8 mouse cellular contexts compared by ENCODE assay signal in genomic region chr6:52713104-52713896, GRCm38 (mm10). TPM values are rescaled to one million over a fixed set of nuclear protein-coding genes. Genes with fewer than 3 reads are reported as not detected.
DNase-seq lines count a peak whose midpoint lies in the region; ATAC-seq lines count a peak whose summit lies in the region.

Gene Tax1bp1, plus strand, starts transcription at chr6:52713729.

- ATAC-seq in intestine, embryonic 16.5 days = peak; percentile 97

- no peaks in the 10 kb centered on the region for H3K36me3 ChIP-seq in embryonic facial prominence, embryonic 10.5 days (replicated peaks)
- no peaks in the 10 kb centered on the region for H3K36me3 ChIP-seq in intestine, embryonic 16.5 days (ENCODE audit: control insufficient read depth, insufficient read depth, low read length)

- WGBS in embryonic facial prominence, embryonic 10.5 days = 4% methylated on average over 38 of the region's 38 CpGs
- 4% methylated on average over 38 of the region's 38 CpGs for WGBS in intestine, embryonic 16.5 days

- peaks cover 5% of the 10 kb centered on the region for H3K4me1 ChIP-seq in embryonic facial prominence, embryonic 10.5 days
- H3K4me1 ChIP-seq in intestine, embryonic 16.5 days (ENCODE audit: control insufficient read depth, insufficient read depth, low read length) = peaks cover 2% of the 10 kb centered on the region; the same call in 1 of the 2 replicates

- H3K9ac ChIP-seq in intestine, embryonic 16.5 days (ENCODE audit: low read depth, low read length) = peak within 1 kb of the TSS; percentile 94

- H3K27ac ChIP-seq in embryonic facial prominence, embryonic 10.5 days (replicated peaks) = peak within 1 kb of the TSS; percentile 93
- H3K27ac ChIP-seq in intestine, embryonic 16.5 days (ENCODE audit: low read length) = peak within 1 kb of the TSS; percentile 91

- peak within 1 kb of the TSS; percentile 65 for H3K4me2 ChIP-seq in intestine, embryonic 16.5 days (ENCODE audit: low read depth, low read length)

- no peaks in the 10 kb centered on the region for H3K27me3 ChIP-seq in embryonic facial prominence, embryonic 10.5 days (replicated peaks; ENCODE audit: low read depth, poor library complexity, severe bottlenecking)
- no peaks in the 10 kb centered on the region for H3K27me3 ChIP-seq in intestine, embryonic 16.5 days (replicated peaks; ENCODE audit: control insufficient read depth, insufficient read depth, low read length)

- H3K9me3 ChIP-seq in embryonic facial prominence, embryonic 10.5 days = no peaks in the 10 kb centered on the region
- no peaks in the 10 kb centered on the region for H3K9me3 ChIP-seq in intestine, embryonic 16.5 days (ENCODE audit: control insufficient read depth, low read length)

- peak; percentile 96 for DNase-seq in adrenal gland, postnatal 14 days
- DNase-seq in embryonic facial prominence, embryonic 10.5 days (ENCODE audit: low spot score) = peak; percentile 94
- no peak for DNase-seq in gonadal fat pad, adult 2 months (ENCODE audit: low read depth)
- peak; percentile 92 to 96 for DNase-seq in left cerebral cortex, postnatal 25 days (ENCODE audit: low spot score in 2 of 2)
- peak; percentile 93 for DNase-seq in mesoderm, embryonic 11.5 days (ENCODE audit: low read depth, low spot score)
- DNase-seq in right cerebral cortex, postnatal 25 days = peak; percentile 96
- DNase-seq in yolk sac, embryonic 10.5 days (ENCODE audit: low spot score) = peak; percentile 90

- H3K4me3 ChIP-seq in embryonic facial prominence, embryonic 10.5 days = peak within 1 kb of the TSS; percentile 98
- H3K4me3 ChIP-seq in intestine, embryonic 16.5 days (ENCODE audit: low read length) = peak within 1 kb of the TSS; percentile 96

- intact Hi-C loops in left cerebral cortex, postnatal 25 days (cut with DNase I) = loop anchor here (5.0 kb wide), 2 partner anchors 51 to 71 kb away; partner anchors contain the start of gene Hibadh

RNA-seq across cellular contexts. Expression of gene Tax1bp1, which starts in this region (rescaled TPM):
- total RNA-seq in adrenal gland, postnatal 14 days (2021) = 151 and 163 TPM in 2 replicates
- polyA plus RNA-seq in embryonic facial prominence, embryonic 10.5 days (2016; fragmentation: Nextera tagmentation; extraction: Ambion mirVana) = 115 and 130 TPM in 2 replicates
- 51.7 and 63.0 TPM in 2 replicates for polyA plus RNA-seq in gonadal fat pad, adult 2 months (2012; rRNA removed)
- 162 and 168 TPM in 2 replicates for polyA plus RNA-seq in intestine, embryonic 16.5 days (2015; fragmentation: Nextera tagmentation; extraction: Ambion mirVana)
- total RNA-seq in left cerebral cortex, postnatal 25 days (2021) = 100 to 1,000 TPM; 131 to 132 TPM
